Mouse (Mus musculus) pancreas, adult 10 weeks (tissue): ENCODE data around the gene Yipf6. TPM values are rescaled to one million over a fixed set of nuclear protein-coding genes. Genes with fewer than 3 reads are reported as not detected.

Experiments used
- polyA plus RNA-seq: library from polyadenylated mRNA; stranded (reverse); fragments of 350-450 nt; fragmentation: Illumina TruSeq; extraction: RNeasy Lipid Tissue Mini Kit (QIAGEN cat#74804); gene quantifications from one replicate; pipeline ENCODE4 v1.2.3, GENCODE M21; 2015; ENCODE audit warnings: low read depth, low replicate concordance; ENCODE audit not compliant: insufficient read depth

Yipf6 gene
- 10.5 TPM for polyA plus RNA-seq

DNA sequence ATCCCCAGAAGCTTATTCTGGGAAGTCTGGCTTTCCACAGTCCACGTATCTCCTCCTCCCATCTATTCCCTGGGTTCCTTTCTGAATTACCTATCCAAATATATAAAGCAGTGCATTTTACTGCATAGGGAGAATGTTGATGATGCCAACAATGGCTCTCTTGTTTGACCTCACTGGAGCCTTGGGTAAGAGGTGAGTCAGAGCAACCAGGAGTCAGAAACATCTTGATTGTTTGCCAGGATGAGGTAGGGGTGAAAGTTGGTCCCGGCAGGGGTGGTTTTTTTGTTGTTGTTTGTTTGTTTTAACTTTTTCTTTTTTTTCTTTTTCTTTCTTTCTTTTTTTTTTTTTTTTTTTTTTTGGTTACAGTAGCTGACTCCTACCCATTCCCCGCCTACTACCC lies at the start of gene Yipf6:
Yipf6 (plus strand) TSS at position 216 of the 400 bp plus-strand sequence.

GRCm38 (mm10) chrX:98890406-98891116 lies 45.6 kb upstream of the Yipf6 start, which contains the start of gene Ophn1:
Gene Ophn1 (minus strand): TSS chrX:98891025.

Other genes starting within 250 kb of the Yipf6 start
- gene Ophn1, start 45.3 kb upstream of the Yipf6 start, polyA plus RNA-seq: 1.3 TPM
- gene Stard8, start 66.9 kb downstream of the Yipf6 start, polyA plus RNA-seq: 9.1 TPM
- gene Efnb1, start 199.8 kb downstream of the Yipf6 start, polyA plus RNA-seq: 7.8 TPM